8 mouse cellular contexts compared by ENCODE assay signal in genomic region chr17:47518205-47518604, GRCm38 (mm10). TPM values are rescaled to one million over a fixed set of nuclear protein-coding genes. Genes with fewer than 3 reads are reported as not detected.
DNase-seq lines count a peak whose midpoint lies in the region; ATAC-seq lines count a peak whose summit lies in the region.

No protein-coding gene starts in this region.

- no peak overlapping the region for H3K4me2 ChIP-seq in midbrain, embryonic 16.5 days (ENCODE audit: low read length)
- H3K4me2 ChIP-seq in embryonic facial prominence, embryonic 12.5 days (replicated peaks), result peak overlapping the region; percentile 1; the same call in 1 of the 2 replicates
- no peak overlapping the region for H3K4me2 ChIP-seq in hindbrain, embryonic 12.5 days (replicated peaks)

- ATAC-seq in midbrain, embryonic 16.5 days, result no peak
- ATAC-seq in embryonic facial prominence, embryonic 12.5 days (ENCODE audit: insufficient number of reproducible peaks, insufficient read depth, low FRiP score, low TSS enrichment), result peak; percentile 45
- no peak for ATAC-seq in hindbrain, embryonic 12.5 days (ENCODE audit: low FRiP score)

- H3K27ac ChIP-seq in midbrain, embryonic 10.5 days (replicated peaks), result peak overlapping the region; percentile 81
- no peak overlapping the region for H3K27ac ChIP-seq in midbrain, embryonic 16.5 days (ENCODE audit: low read length)
- H3K27ac ChIP-seq in embryonic facial prominence, embryonic 12.5 days, result peak overlapping the region; percentile 93
- peak overlapping the region; percentile 64; the same call in 1 of the 2 replicates for H3K27ac ChIP-seq in hindbrain, embryonic 12.5 days

- H3K9me3 ChIP-seq in midbrain, embryonic 10.5 days (replicated peaks), result no peaks in the 10 kb centered on the region
- no peaks in the 10 kb centered on the region for H3K9me3 ChIP-seq in midbrain, embryonic 16.5 days (replicated peaks; ENCODE audit: control insufficient read depth, low read length, poor library complexity, severe bottlenecking)
- no peaks in the 10 kb centered on the region for H3K9me3 ChIP-seq in embryonic facial prominence, embryonic 12.5 days
- no peaks in the 10 kb centered on the region for H3K9me3 ChIP-seq in hindbrain, embryonic 12.5 days (replicated peaks)

- no peaks in the 10 kb centered on the region for H3K27me3 ChIP-seq in midbrain, embryonic 10.5 days (ENCODE audit: low read depth, poor library complexity, severe bottlenecking)
- H3K27me3 ChIP-seq in midbrain, embryonic 16.5 days (ENCODE audit: control insufficient read depth, insufficient read depth, low read depth, low read length), result no peaks in the 10 kb centered on the region
- H3K27me3 ChIP-seq in embryonic facial prominence, embryonic 12.5 days, result no peaks in the 10 kb centered on the region
- H3K27me3 ChIP-seq in hindbrain, embryonic 12.5 days, result no peaks in the 10 kb centered on the region

- peaks cover 3% of the 10 kb centered on the region; the same call in 1 of the 2 replicates for H3K36me3 ChIP-seq in midbrain, embryonic 10.5 days
- no peaks in the 10 kb centered on the region for H3K36me3 ChIP-seq in midbrain, embryonic 16.5 days (ENCODE audit: control insufficient read depth, insufficient read depth, low read length)
- 0 out of 2 replicates have a peak, but pooled peaks cover 5% of the 10 kb centered on the region for H3K36me3 ChIP-seq in embryonic facial prominence, embryonic 12.5 days
- no peaks in the 10 kb centered on the region for H3K36me3 ChIP-seq in hindbrain, embryonic 12.5 days

- no peak for DNase-seq in midbrain, embryonic 10.5 days (ENCODE audit: low spot score)
- DNase-seq in lung, postnatal 4 days, result peak; percentile 53 to 69
- no peak for DNase-seq in frontal cortex, adult 2 months (ENCODE audit: extremely low spot score in 1 of 2, low spot score in 1 of 2)
- no peak for DNase-seq in T-cell, adult 2 months (ENCODE audit: low spot score)
- DNase-seq in spleen, postnatal 36 days (ENCODE audit: low spot score in 2 of 2), result no peak

- peaks cover 47% of the 10 kb centered on the region for H3K4me1 ChIP-seq in midbrain, embryonic 10.5 days
- H3K4me1 ChIP-seq in midbrain, embryonic 16.5 days (ENCODE audit: control insufficient read depth, insufficient read depth, low read length), result peaks cover 12% of the 10 kb centered on the region
- H3K4me1 ChIP-seq in embryonic facial prominence, embryonic 12.5 days, result peaks cover 49% of the 10 kb centered on the region
- H3K4me1 ChIP-seq in hindbrain, embryonic 12.5 days, result peaks cover 28% of the 10 kb centered on the region

- 51% methylated on average over 8 of the region's 8 CpGs for WGBS in midbrain, embryonic 10.5 days
- 33% methylated on average over 8 of the region's 8 CpGs for WGBS in midbrain, embryonic 16.5 days
- 18% methylated on average over 8 of the region's 8 CpGs for WGBS in embryonic facial prominence, embryonic 12.5 days
- WGBS in hindbrain, embryonic 12.5 days, result 44% methylated on average over 8 of the region's 8 CpGs

- 0 out of 2 replicates have a peak overlapping the region, but pooled peaks have one; percentile 9 for H3K4me3 ChIP-seq in midbrain, embryonic 10.5 days
- no peak overlapping the region for H3K4me3 ChIP-seq in midbrain, embryonic 16.5 days (ENCODE audit: low read depth, low read length)
- H3K4me3 ChIP-seq in embryonic facial prominence, embryonic 12.5 days, result no peak overlapping the region
- H3K4me3 ChIP-seq in hindbrain, embryonic 12.5 days, result no peak overlapping the region

- no peak overlapping the region for H3K9ac ChIP-seq in midbrain, embryonic 16.5 days (ENCODE audit: low read depth, low read length)
- no peak overlapping the region for H3K9ac ChIP-seq in embryonic facial prominence, embryonic 12.5 days
- no peak overlapping the region for H3K9ac ChIP-seq in hindbrain, embryonic 12.5 days

RNA-seq across cellular contexts. Expression of gene Ccnd3, which starts 13.4 kb away (rescaled TPM):
- 270 and 341 TPM in 2 replicates for polyA plus RNA-seq in midbrain, embryonic 10.5 days (2016; fragmentation: Nextera tagmentation; extraction: Ambion mirVana)
- 58.4 and 61.4 TPM in 2 replicates for polyA plus RNA-seq in midbrain, embryonic 16.5 days (2015; fragmentation: Nextera tagmentation; extraction: Ambion mirVana)
- polyA plus RNA-seq in embryonic facial prominence, embryonic 12.5 days (2016; fragmentation: Nextera tagmentation; extraction: Ambion mirVana), result 355 and 362 TPM in 2 replicates
- 177 and 179 TPM in 2 replicates for polyA plus RNA-seq in hindbrain, embryonic 12.5 days (2016; fragmentation: Nextera tagmentation; extraction: Ambion mirVana)
- 34.4 and 36.0 TPM in 2 replicates for polyA plus RNA-seq in frontal cortex, adult 2 months (2012; rRNA removed)

RNA-seq across cellular contexts. Expression of gene Taf8, which starts 16.1 kb away (rescaled TPM):
- 31.4 and 33.8 TPM in 2 replicates for polyA plus RNA-seq in midbrain, embryonic 10.5 days (2016; fragmentation: Nextera tagmentation; extraction: Ambion mirVana)
- polyA plus RNA-seq in midbrain, embryonic 16.5 days (2015; fragmentation: Nextera tagmentation; extraction: Ambion mirVana), result 19.8 and 20.8 TPM in 2 replicates
- polyA plus RNA-seq in embryonic facial prominence, embryonic 12.5 days (2016; fragmentation: Nextera tagmentation; extraction: Ambion mirVana), result 34.2 and 35.8 TPM in 2 replicates
- 27.5 and 29.5 TPM in 2 replicates for polyA plus RNA-seq in hindbrain, embryonic 12.5 days (2016; fragmentation: Nextera tagmentation; extraction: Ambion mirVana)
- 30.5 and 32.6 TPM in 2 replicates for polyA plus RNA-seq in frontal cortex, adult 2 months (2012; rRNA removed)

Comparison
In these comparisons a context has a peak if more than half of its experiments do, and no peak if none do; other contexts are left out.
1. DNase-seq: peak in lung, postnatal 4 days (2 of 2); none in midbrain, embryonic 10.5 days (single experiment), frontal cortex, adult 2 months (0 of 2), T-cell, adult 2 months (single experiment) and spleen, postnatal 36 days (0 of 2).